Mouse (Mus musculus) stomach, postnatal 0 days (tissue): ENCODE data around the gene Baiap2l2.

Experiments
- CTCF ChIP-seq: IDR thresholded peaks from 2 replicates; pipeline ENCODE4 v1.5.1; 2016; ENCODE audit warnings: antibody characterized with exemption, low read depth, mild to moderate bottlenecking, moderate library complexity
- EP300 ChIP-seq: optimal IDR thresholded peaks from 2 replicates; pipeline ENCODE3; 2016; ENCODE audit warnings: antibody characterized with exemption

DNA sequence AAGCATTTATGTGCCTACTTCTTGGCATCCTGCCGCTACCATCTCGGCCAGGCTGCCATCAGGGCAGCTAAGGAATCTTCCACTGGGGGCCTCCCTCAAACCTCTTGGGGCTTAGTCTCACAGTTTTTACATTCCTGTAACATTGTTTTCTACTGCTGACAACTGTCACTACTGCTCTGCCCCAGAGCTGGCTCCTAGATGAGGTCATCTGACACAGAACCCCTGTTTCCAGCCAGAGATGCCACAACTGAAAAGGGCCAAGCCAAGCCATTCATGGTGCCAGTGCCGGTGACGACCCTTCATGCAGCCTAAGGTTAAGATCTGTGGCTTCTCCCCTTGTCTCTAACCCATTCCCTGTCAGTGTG is 38.4 kb upstream of the Baiap2l2 start:
- TF ChIP-seq EP300 (no peak), CTCF (no peak)
